Mouse (Mus musculus) MEL (cell line): ENCODE measurements at regions not wholly inside any gene's neighbourhood (a gene's known extent, or its start where the extent isn't known, plus 50 kb on each side); places are given as distances from the start of the nearest gene placed in this dataset.
"Not testable (repeated sequence)": the region's sequence is repeated elsewhere in the genome, so short reads cannot be mapped to it uniquely, and the experiment has no call there.

ENCODE experiments used
- DNase-seq: peaks from one replicate; pipeline ENCODE4 v3.0.0; 2011; ENCODE audit warnings: low read depth, low spot score
- H3K27ac ChIP-seq: 2 replicates; pipeline ENCODE4 v1.5.1; 2012; ENCODE audit warnings: low read depth, mild to moderate bottlenecking, control low read depth, low read length, moderate library complexity; ENCODE audit not compliant: control insufficient read depth
- H3K27me3 ChIP-seq, 2 experiments: fragments of 150-350 bp in 1 of 2; sonication (generic) in 1 of 2; 2 replicates each; pipeline ENCODE4 v1.6.1; 2012; ENCODE audit warnings: low read length in 2 of 2, mild to moderate bottlenecking in 2 of 2, improper control_type of control experiment in 1 of 2, moderate library complexity in 1 of 2; ENCODE audit not compliant: insufficient read depth in 2 of 2, control insufficient read depth in 1 of 2
- H3K36me3 ChIP-seq, 2 experiments: 2 replicates each; pipeline ENCODE4 v1.6.1; 2012 to 2014; ENCODE audit warnings: low read length in 2 of 2, improper control_type of control experiment in 1 of 2, inconsistent platforms in 1 of 2, mild to moderate bottlenecking in 1 of 2; ENCODE audit not compliant: insufficient read depth in 2 of 2, control insufficient read depth in 1 of 2
- H3K4me1 ChIP-seq, 2 experiments: fragments of 150-350 bp in 1 of 2; sonication (generic) in 1 of 2; 2 replicates each; pipeline ENCODE4 v1.6.1; 2012; ENCODE audit warnings: low read length in 2 of 2, improper control_type of control experiment in 1 of 2, mild to moderate bottlenecking in 1 of 2; ENCODE audit not compliant: insufficient read depth in 2 of 2, control insufficient read depth in 1 of 2
- H3K4me3 ChIP-seq, 2 experiments: fragments of 150-350 bp in 1 of 2; sonication (generic) in 1 of 2; 2 replicates each; pipeline ENCODE4 v1.5.1; 2012; ENCODE audit warnings: low read depth in 2 of 2, low read length in 2 of 2, mild to moderate bottlenecking in 2 of 2, moderate library complexity in 2 of 2, control low read depth in 1 of 2, improper control_type of control experiment in 1 of 2; ENCODE audit not compliant: control insufficient read depth in 1 of 2, insufficient read depth in 1 of 2
- H3K79me2 ChIP-seq: 2 replicates; pipeline ENCODE4 v1.6.1; 2012; ENCODE audit warnings: mild to moderate bottlenecking, low read length, moderate library complexity; ENCODE audit not compliant: control insufficient read depth, poor library complexity, insufficient read depth
- H3K9ac ChIP-seq: 2 replicates; pipeline ENCODE4 v1.6.1; 2012; ENCODE audit warnings: low read depth, mild to moderate bottlenecking, control low read depth, low read length, moderate library complexity; ENCODE audit not compliant: control insufficient read depth, poor library complexity, severe bottlenecking
- H3K9me3 ChIP-seq: fragments of 150-350 bp; sonication (generic); replicated peaks from 2 replicates; pipeline ENCODE4 v1.6.1; 2012; ENCODE audit warnings: mild to moderate bottlenecking, low read length, improper control_type of control experiment, moderate library complexity; ENCODE audit not compliant: insufficient read depth
- CHD1 ChIP-seq: IDR thresholded peaks from 2 replicates; pipeline ENCODE4 v1.6.1; 2012; ENCODE audit warnings: low read depth, mild to moderate bottlenecking, inconsistent platforms, low read length, improper control_type of control experiment
- ELF1 ChIP-seq: IDR thresholded peaks from 2 replicates; pipeline ENCODE4 v1.6.1; 2014; ENCODE audit warnings: low read depth, mild to moderate bottlenecking, inconsistent platforms, low read length, improper control_type of control experiment, moderate library complexity
- EP300 ChIP-seq, 2 experiments: IDR thresholded peaks; 2 replicates each; pipeline ENCODE4 v1.6.1; 2011; ENCODE audit warnings: improper control_type of control experiment in 2 of 2, low read length in 2 of 2, low read depth in 1 of 2, mild to moderate bottlenecking in 1 of 2
- ETS1 ChIP-seq: IDR thresholded peaks from 2 replicates; pipeline ENCODE4 v1.6.1; 2012; ENCODE audit warnings: low read depth, mild to moderate bottlenecking, inconsistent platforms, low read length, improper control_type of control experiment, moderate library complexity
- HCFC1 ChIP-seq: IDR thresholded peaks from 2 replicates; pipeline ENCODE4 v1.6.1; 2012; ENCODE audit warnings: low read depth, mild to moderate bottlenecking, inconsistent platforms, low read length, improper control_type of control experiment, moderate library complexity
- MAFK ChIP-seq: IDR thresholded peaks from 2 replicates; pipeline ENCODE4 v1.6.1; 2011; ENCODE audit warnings: low read depth, mild to moderate bottlenecking, low read length, improper control_type of control experiment, borderline replicate concordance
- MAZ ChIP-seq: IDR thresholded peaks from 2 replicates; pipeline ENCODE4 v1.6.1; 2012; ENCODE audit warnings: low read depth, mild to moderate bottlenecking, inconsistent platforms, low read length, improper control_type of control experiment
- MXI1 ChIP-seq: IDR thresholded peaks from 2 replicates; pipeline ENCODE4 v1.6.1; 2011; ENCODE audit warnings: mild to moderate bottlenecking, low read depth, low read length, improper control_type of control experiment
- MYB ChIP-seq: IDR thresholded peaks from 2 replicates; pipeline ENCODE4 v1.6.1; 2011; ENCODE audit warnings: mild to moderate bottlenecking, low read depth, low read length, improper control_type of control experiment
- NRF1 ChIP-seq: IDR thresholded peaks from 2 replicates; pipeline ENCODE4 v1.6.1; 2014; ENCODE audit warnings: low read depth, mild to moderate bottlenecking, inconsistent platforms, low read length, improper control_type of control experiment, moderate library complexity; ENCODE audit not compliant: poor library complexity, insufficient read depth, severe bottlenecking
- RAD21 ChIP-seq: IDR thresholded peaks from 2 replicates; pipeline ENCODE4 v1.6.1; 2011; ENCODE audit warnings: mild to moderate bottlenecking, low read depth, low read length, improper control_type of control experiment
- SMC3 ChIP-seq: IDR thresholded peaks from 2 replicates; pipeline ENCODE4 v1.6.1; 2011; ENCODE audit warnings: low read depth, low read length, improper control_type of control experiment
- TBP ChIP-seq: IDR thresholded peaks from 2 replicates; pipeline ENCODE4 v1.8.0; 2011; ENCODE audit warnings: low read depth, low read length, improper control_type of control experiment
- USF1 ChIP-seq: IDR thresholded peaks from 2 replicates; pipeline ENCODE4 v1.6.1; 2014; ENCODE audit warnings: low read depth, mild to moderate bottlenecking, inconsistent platforms, low read length, improper control_type of control experiment, moderate library complexity
- ZC3H11A ChIP-seq: IDR thresholded peaks from 2 replicates; pipeline ENCODE4 v1.6.1; 2012; ENCODE audit warnings: low read depth, mild to moderate bottlenecking, inconsistent platforms, low read length, improper control_type of control experiment
- ZMIZ1 ChIP-seq: IDR thresholded peaks from 2 replicates; pipeline ENCODE4 v1.6.1; 2012; ENCODE audit warnings: low read depth, mild to moderate bottlenecking, inconsistent platforms, low read length, improper control_type of control experiment, moderate library complexity
- ZNF384 ChIP-seq: IDR thresholded peaks from 2 replicates; pipeline ENCODE4 v1.6.1; 2012; ENCODE audit warnings: low read depth, mild to moderate bottlenecking, inconsistent platforms, low read length, improper control_type of control experiment

DNA sequence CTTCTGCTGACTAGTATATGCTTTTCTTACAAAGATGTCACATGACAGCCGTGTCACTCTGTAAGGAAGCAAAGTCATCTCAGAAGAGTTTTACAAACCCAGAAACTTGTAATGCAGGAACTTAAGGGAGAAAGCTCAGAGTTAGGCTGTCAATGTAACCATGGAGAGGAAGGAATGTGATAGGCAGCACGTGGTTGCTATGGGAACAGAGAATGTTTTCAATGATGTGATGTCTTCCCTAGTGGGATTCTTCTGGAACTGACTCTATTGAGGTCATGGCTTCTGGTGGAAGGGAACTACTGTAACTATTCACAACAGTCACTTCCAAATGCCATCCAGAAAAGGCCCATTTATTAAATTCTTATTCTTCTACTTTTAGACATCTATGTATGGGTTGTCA lies 190.0 kb upstream of the Lama2 start:
- no peaks in the 10 kb centered on the region for H3K27me3 ChIP-seq
- no peaks in the 10 kb centered on the region for H3K79me2 ChIP-seq
- H3K9me3 ChIP-seq, result no peaks in the 10 kb centered on the region
- TF ChIP-seq MAZ (no peak), MYB (no peak), ELF1 (no peak), HCFC1 (no peak), ZMIZ1 (no peak), MXI1 (no peak), ETS1 (no peak)
- no peak for DNase-seq
- H3K36me3 ChIP-seq, result no peaks in the 10 kb centered on the region
- H3K4me3 ChIP-seq, result no peak overlapping the region
- H3K27ac ChIP-seq, result no peak overlapping the region
- H3K4me1 ChIP-seq, result no peaks in the 10 kb centered on the region
- H3K9ac ChIP-seq, result no peak overlapping the region

DNA sequence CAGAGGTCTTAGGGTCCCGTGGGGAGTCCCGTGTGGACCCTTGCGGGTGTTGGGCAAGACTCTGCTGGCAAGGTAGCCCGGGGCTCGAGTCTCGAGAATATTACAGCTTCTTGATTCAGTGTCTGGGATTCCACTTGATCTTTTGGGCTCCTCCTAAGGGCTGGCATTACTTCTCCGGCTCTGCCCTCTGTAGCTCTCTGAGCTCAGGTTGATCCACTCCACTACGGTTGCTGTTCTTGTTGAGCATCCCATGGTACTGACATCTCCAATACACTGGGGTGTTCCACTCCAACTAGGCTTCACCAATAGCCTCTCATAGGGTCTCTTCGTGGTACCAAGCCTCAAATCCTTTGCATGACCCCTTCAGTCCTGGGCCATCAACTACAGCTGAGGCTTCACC lies 206.1 kb upstream of the Lama2 start:
- not testable (repeated sequence) for H3K27me3 ChIP-seq, H3K36me3 ChIP-seq, H3K9ac ChIP-seq, H3K4me1 ChIP-seq, H3K79me2 ChIP-seq, H3K9me3 ChIP-seq, H3K4me3 ChIP-seq, H3K27ac ChIP-seq, DNase-seq

DNA sequence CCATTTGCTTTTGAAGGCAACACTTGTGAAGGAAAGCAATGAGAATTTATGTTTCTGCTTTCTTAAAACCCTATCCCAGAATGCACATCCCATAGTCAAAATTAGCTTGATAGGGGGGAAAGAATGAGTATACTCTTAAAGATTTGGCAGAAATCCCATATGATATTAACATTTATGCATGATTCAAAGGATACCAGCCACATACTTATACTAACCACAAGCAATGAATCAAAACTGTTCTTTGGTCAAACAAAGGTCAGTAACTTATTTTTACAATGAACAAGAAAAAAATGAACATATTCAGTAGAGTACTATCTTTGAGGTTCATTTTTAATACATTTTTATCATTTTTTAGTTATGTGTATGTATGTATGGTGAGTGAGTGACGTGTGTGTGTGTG lies 208.8 kb upstream of the Lama2 start:
- Histone ChIP-seq H3K27me3 (no peaks in the 10 kb centered on the region), H3K9me3 (no peaks in the 10 kb centered on the region), H3K36me3 (no peaks in the 10 kb centered on the region), H3K4me3 (no peak overlapping the region)
- DNase-seq, result no peak
- TF ChIP-seq HCFC1 (no peak), CHD1 (no peak), TBP (no peak), RAD21 (no peak), SMC3 (no peak), ZC3H11A (no peak), NRF1 (no peak), MAFK (no peak), MXI1 (no peak), ZNF384 (no peak), USF1 (no peak), ZMIZ1 (no peak), EP300 (IDR thresholded peaks at IDR 0.05; ENCODE audit: low read depth in 1 of 2, low read length in 2 of 2) (no peak)
- TF ChIP-seq, all 39 proteins: peak for 0
- Histone ChIP-seq H3K9ac (no peak overlapping the region), H3K79me2 (no peaks in the 10 kb centered on the region), H3K27ac (no peak overlapping the region), H3K4me1 (no peaks in the 10 kb centered on the region)
